Mouse (Mus musculus) T-helper 17 cell (primary cell): Measurements from ENCODE around the gene Pidd1.

Experiments
- in situ Hi-C, 2 experiments: fragments of 300-600 bp; cut with MboI, MseI; formaldehyde crosslinking; loops; 1 replicate in 1 of 2; 2 replicates in 1 of 2; pipeline ENCODE4 v1.15.1; 2025; ENCODE audit warnings: high pct_unique_total_duplicates in 2 of 2

Pidd1 gene

DNA sequence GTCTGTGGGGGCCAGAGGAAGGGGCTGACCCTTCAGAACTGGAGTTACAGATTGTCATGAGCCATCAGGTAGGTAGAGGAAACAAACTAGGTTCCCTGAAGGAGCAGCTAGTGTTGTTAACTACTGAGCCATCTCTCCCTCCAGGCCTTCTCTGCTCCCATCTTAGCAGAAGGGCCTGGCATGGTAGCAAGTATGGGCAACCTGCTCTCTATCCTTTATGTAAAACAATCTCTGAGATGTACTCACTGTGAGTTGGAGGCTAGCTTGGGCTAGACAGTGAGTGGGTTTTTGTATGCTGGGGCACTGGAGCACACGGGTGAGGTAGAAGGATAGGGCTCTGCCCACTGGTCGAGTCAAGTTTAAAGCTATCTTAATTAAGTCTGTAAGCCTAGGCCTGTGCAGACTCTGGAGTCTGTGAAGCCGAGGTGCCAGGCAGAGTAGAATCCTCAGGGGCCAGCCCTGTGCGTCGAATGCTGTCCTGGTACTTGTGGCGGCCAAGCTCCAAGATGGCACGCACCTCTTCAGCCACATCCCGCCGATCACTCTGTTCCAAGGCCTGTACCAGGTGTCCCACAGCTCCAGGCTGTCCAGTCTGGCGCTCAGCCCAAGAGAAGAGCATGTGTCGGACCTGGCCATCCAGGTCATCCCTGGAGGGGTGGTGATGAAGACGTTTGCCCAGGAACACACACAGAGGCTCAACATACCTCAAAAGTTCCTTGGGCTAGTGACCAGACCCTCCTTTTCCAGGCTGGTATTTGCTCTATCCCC is 5.4 kb downstream of the Pidd1 start:
- in situ Hi-C loops = no loop called here

DNA sequence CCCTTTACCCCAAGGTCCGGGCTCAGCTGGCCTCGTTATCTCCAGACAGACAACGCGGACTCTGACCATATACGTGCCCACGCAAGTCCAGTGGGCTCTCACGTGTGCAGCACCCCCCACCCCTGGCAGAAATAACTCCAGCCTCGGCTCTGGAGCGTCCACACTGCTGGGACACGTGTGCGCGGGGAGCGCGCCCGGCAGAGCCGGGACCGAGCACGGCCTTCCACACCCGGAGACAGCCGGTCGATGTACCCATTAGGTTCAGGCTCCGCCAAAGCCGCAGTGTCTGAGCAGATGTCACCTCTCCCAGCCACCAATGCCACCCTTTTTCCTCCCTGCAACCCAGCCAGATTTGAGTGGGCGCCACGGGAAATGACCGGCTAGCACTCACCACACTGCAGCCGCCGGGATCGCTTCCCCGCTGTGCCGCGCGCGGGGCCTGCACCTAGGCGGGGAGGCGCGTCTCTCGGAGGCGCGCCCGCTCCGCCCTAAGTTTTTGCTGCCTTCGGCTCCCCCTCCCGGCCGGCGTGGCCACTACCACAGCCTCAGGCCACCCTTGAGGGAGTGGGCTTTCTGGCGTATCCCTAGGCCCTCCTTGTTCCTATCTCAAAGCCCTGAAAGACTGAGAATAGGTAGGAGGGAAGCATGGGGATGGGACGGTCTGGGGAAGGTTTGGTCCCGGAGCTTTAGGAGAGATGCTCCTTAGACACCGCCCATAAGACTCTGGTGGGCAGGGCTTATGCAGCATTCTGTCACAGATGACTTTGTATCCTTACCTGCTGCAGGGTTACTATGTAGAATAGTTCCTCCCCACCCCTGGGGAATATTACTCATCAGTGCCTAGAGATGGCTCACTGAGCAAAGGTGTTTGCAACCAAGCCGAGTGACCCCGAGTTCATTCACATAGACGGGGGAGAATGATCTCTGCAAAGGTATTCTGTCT is 6.4 kb downstream of the Pidd1 start, which contains the start of gene Slc25a22:
Slc25a22 (minus strand) TSS at position 715 of the 943 bp plus-strand sequence.
- in situ Hi-C loops = no loop called here

- in situ Hi-C loops = no loop called here
These were observed 7.3 kb downstream of the Pidd1 start for GRCm38 (mm10) chr7:141436523-141436892.

DNA sequence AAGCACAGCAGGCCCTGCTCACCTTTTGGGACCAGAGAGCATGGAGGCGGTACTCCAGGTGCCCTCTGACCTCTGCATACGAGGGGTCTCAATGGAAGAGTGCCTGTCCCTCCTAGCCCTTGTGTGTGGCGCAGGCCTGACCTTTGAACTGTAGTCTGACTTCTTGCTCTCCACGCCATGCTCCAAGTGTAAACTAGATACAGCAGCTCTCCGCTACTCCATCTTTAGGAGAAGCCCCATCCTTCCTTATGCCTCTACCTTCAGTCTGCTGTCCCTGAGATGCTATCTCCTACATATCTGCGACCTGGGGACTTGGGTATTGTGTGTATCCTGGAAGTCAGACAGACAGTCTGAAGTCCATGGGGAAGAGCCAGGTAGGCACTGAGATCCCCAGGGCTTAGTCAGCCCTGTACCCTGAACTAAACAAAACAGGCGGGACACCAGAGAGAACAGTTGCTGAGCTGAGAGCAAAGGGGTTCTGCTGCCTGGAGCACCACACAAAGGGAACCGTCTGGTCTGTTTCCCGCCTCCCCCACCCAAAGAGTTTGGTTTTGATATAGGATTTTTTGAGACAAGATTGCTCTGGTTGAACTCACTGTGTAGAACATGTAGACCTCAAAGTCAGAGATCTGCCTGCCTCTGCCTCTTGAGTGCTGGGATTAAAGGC is 7.8 kb downstream of the Pidd1 start:
- in situ Hi-C loops = no loop called here

DNA sequence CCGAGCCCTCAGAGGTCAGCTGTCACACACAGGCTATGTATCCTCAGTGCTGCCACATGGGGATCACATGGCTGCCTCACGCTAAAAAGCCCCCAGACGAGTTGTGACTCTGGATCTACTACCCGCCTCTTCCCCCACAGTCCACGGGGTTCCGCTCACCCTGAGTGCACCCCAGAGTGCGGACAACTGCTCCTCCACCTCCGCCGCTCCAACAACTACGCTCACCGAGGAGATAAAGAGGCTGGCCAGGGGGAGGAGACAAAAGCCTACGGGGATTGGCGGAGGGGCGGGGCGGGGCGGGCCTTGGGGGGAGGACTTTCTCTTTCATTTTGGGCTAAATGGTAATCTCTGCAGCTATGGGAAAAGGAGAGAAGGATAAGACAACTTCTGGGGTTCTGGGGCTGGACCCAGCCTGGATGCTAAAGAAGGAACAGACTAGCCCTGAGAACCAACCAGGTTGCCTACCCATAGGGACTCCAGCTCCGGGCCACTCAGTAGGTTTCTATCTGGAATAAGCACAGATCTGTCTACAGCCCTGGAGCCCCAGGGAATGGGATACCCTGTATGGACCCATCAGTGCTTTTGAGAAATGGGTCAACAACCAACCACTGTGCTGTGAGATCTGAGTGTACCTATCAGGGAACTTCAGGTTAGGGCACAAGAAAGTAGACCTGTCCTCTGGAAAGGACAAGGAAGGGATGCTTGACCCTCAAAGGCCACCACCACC is 8.5 kb downstream of the Pidd1 start:
- in situ Hi-C loops = no loop called here

GRCm38 (mm10) chr7:141434464-141434863 is 9.4 kb downstream of the Pidd1 start:
- in situ Hi-C loops = no loop called here

GRCm38 (mm10) chr7:141433517-141434400 is 10.1 kb downstream of the Pidd1 start:
- in situ Hi-C loops = no loop called here

GRCm38 (mm10) chr7:141432741-141433516 is 10.9 kb downstream of the Pidd1 start:
- in situ Hi-C loops = no loop called here

- in situ Hi-C loops = no loop called here
These were observed 11.6 kb downstream of the Pidd1 start for GRCm38 (mm10) chr7:141432186-141432611.

DNA sequence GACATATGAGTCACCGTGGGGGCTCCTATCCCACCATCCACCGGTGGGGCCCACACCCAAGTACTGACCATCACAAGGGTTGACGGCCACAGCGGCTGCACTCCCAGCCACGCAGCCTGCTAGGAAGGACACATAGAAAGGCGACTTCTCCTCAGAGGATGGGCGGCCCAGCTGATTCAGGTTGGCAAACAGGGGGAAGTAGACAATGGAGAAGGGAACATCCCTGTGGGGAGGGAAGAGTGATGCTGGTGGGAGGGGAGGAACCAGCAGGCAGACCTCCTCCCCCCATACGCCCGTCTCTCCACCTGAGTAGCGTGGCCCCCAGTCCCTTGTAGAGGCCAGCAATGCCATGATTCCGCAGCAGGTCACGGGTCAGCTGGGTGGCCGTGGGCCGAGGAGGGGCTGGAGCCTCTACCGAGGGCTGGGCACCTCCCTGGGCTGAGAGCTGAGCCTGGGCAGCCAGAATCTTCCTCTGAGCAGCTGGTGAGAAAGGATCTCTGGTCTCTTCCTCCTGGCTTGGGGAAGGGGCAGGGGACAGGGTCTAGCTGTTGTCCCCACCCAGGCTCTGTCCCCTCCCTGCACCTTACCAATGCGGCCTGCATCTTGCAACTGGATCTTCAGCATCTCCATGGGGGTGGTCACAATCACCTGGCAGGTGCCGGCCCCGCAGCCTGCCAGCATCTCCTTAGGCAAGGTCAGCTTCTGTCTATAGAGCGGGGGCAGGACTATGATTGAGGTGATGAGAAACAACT is 12.2 kb downstream of the Pidd1 start:
- in situ Hi-C loops = no loop called here

DNA sequence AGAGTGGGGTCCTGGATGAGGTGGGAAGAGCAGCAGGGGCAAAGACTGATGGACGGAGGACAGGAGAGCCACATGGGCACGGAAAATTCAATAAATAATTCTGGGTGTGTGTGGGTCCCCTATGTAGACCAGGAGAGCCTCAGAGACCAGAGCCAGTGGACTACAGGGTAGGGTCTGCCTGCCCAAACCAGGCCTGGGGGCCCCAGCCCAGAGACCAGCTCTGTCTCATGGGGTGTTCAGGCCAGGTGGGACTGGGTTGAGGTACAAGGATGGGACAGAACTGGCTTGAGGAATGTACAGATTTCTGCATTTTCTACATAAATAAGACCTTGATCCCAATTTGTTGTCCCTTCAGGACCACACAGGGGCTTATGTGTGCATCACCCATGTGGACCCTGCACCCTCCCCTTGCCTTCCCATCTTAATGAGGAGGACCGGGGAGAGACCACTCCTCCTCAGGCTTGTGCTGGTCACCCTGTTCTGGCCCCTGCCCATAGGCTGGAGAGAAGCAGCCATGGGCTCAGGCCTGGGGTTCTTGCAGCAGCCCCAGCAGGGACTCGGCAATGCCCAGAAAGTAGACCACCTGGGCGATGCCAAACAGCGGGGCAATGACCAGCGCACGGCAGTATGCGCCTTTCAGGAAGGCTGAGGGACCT is 13.1 kb downstream of the Pidd1 start:
- in situ Hi-C loops = no loop called here

DNA sequence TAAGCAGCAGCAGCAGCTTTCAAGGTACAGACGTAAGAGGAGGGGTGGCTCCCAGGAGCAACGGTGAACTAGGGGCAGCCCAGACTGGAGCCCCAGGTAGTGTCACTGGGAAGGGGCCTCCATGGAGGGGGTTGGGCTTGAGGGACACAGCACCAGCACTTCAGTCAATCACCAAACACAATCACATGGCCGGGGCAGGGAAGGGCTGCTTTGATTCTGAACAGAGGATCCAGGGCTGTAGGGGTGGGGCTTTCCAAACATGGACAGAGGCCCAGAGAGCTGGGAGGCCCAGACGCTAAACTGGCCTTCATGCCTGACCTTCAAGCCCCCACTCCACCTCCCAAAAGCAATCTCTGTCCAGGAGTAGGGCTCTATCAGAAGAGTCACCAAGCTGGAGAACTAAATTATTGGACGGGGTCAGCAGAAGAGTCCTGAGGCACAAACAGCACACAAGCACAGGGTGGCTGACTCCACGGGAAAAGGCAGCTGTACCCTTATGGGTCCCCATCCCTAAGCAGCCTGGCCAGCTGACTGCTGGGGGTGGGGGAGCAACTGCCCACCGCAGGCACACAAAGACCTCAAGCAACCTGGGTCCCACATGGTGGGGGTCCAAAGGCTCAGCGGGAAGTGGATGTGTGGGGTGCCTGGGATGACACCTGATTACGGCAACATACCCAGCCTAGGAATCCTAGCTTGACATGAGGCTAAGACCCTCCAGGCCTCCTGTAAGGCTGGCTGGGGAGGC is 13.8 kb downstream of the Pidd1 start:
- in situ Hi-C loops = no loop called here

DNA sequence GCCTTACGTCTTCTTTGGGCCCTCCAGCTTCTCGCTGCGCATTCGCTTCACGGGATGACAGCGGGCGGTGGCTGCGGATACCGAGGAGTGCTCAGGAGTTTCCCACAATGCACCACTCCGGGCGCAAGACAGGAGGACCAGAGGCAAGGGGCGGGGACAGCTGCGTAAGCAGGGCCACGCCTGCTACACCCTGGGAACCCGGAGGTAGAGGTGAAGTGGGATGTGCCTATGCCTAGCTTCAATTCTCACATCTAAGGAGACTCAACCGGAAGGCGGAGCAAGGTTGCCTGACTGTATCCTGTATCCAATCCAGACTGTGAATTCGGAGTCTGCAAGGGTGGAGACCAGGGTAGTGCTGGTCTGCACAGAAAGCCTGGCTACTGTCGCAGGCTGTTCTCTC is 14.5 kb downstream of the Pidd1 start, which contains the start of gene Cend1:
Cend1 (minus strand) TSS at position 182 of the 400 bp plus-strand sequence.
- in situ Hi-C loops = no loop called here

- in situ Hi-C loops = no loop called here
These were observed 15.1 kb downstream of the Pidd1 start for GRCm38 (mm10) chr7:141428701-141429100.

DNA sequence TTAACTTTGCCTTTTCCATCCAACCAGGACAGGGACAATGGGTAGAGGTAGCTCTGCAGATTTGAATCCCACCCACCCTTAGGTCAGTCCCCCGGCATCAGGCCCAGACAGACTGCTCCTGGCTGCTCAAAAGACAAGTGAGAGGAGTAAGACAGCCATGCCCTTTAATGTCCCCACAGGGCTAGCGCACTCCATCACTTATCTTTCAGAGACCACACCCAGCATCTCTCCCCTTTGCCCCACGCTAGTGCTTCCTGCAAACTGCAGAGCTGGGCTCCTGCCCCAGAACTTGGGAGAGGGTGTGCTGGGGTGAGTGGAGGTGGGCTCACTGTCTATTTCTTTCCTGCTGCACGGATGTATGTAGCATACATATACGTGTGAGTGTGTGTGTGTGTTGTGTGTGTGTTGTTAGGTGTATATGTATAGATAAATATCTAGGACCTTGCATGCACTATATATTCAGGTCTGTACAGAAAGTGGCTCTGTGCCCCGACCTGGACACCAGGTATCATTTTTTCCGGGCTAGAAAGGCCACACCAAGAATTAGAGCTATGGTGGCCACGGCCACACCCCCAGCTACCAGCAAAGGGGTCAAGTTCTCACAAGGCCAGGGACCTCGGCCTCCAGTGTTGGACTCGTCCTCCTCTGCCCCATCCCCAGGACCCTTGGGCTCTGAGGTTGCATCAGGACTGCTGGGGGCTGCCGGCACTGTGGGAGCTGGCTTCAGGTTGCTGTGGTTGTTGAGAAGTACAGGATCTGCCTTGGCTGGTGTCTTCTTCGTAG is 16.7 kb downstream of the Pidd1 start:
- in situ Hi-C loops = no loop called here

DNA sequence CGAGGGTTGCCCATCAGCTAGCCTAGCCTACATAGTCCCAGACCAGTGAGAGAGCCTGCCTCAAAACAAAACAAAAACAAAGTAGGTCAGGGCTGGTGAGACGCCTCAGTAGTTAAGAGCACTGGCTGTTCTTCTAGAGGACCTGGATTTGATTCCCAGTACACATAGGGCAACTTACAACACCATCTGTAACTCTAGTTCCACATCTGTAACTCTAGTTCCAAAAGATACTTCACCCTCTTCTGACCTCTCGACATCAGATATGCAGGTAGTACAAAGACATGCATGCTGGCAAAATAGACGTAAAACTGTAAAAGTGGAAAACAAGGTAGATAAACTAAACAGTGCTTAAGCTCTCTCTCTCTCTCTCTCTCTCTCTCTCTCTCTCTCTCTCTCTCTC is 20.0 kb downstream of the Pidd1 start:
- in situ Hi-C loops = no loop called here
